Mouse (Mus musculus) cortical plate, adult 2 months (tissue): ENCODE data around the gene Tmem150b.

Source experiments
- CTCF ChIP-seq: fragments of 200-500 bp; IDR thresholded peaks from 2 replicates; pipeline ENCODE4 v1.5.1; 2011; ENCODE audit warnings: mild to moderate bottlenecking, control low read depth, low read length; ENCODE audit not compliant: insufficient read depth; ENCODE audit errors: extremely low read depth
- POLR2A ChIP-seq: fragments of 200-500 bp; IDR thresholded peaks from 2 replicates; pipeline ENCODE4 v1.6.1; 2011; ENCODE audit warnings: mild to moderate bottlenecking, low read length, control low read depth; ENCODE audit not compliant: insufficient read depth; ENCODE audit errors: extremely low read depth

DNA sequence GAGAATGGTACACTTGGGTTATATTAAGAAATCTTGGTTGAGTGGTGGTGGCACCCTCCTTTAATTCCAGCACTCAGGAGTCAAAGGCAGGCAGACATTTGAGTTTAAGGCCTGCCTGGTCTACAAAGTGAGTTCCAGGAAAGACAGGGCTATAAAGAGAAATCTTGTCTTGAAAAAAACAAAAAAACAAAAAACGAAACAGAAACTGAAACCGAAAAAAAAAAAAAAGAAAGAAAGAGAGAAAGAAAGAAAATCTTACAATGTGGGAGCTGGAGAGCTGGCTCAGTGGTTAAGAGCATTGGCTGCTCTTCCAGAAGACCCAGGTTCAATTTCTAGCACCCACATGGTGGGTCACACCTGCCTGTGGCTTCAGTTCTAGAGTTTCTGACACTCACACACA is 61.3 kb downstream of the Tmem150b start:
- no peak for TF ChIP-seq CTCF
- TF ChIP-seq POLR2A = no peak
